Mouse (Mus musculus): ENCODE results near the gene Cish. TPM values are rescaled to one million over a fixed set of nuclear protein-coding genes. Genes with fewer than 3 reads are reported as not detected.
A peak's percentile ranks its signal among the peaks of the same experiment; 100 is the strongest.

Cish gene
- total and polyA plus RNA-seq, 2 experiments from 2014 or later, result 4.0 to 11.2 TPM

GRCm38 (mm10) chr9:107315791-107316190, 20.0 kb downstream of the Cish start:
- WGBS, result 81% methylated on average over 2 of the region's 2 CpGs
- no peak overlapping the region for H3K4me3 ChIP-seq (ENCODE audit: low read depth, low read length)
- H3K9me3 ChIP-seq (ENCODE audit: low read length), result no peaks in the 10 kb centered on the region
- H3K27ac ChIP-seq (ENCODE audit: low read depth, low read length), result no peak overlapping the region
- no peak for DNase-seq
- H3K27me3 ChIP-seq (ENCODE audit: insufficient read depth, low read length), result no peaks in the 10 kb centered on the region
- H3K4me2 ChIP-seq (ENCODE audit: low read depth), result no peak overlapping the region
- no peaks in the 10 kb centered on the region for H3K36me3 ChIP-seq (ENCODE audit: insufficient read depth)
- H3K4me1 ChIP-seq (ENCODE audit: insufficient read depth), result no peaks in the 10 kb centered on the region
- no peak for TF ChIP-seq CTCF (IDR thresholded peaks at IDR 0.05; ENCODE audit: low read depth)
- no peak overlapping the region for H3K9ac ChIP-seq
- no peak for ATAC-seq

- H3K4me3 ChIP-seq (ENCODE audit: low read depth, low read length), result no peak overlapping the region
- H3K27ac ChIP-seq (ENCODE audit: low read depth, low read length), result no peak overlapping the region
- H3K9me3 ChIP-seq (ENCODE audit: low read length), result no peaks in the 10 kb centered on the region
- H3K27me3 ChIP-seq (ENCODE audit: insufficient read depth, low read length), result no peaks in the 10 kb centered on the region
- DNase-seq (no peak), ATAC-seq (no peak)
- no peak overlapping the region for H3K4me2 ChIP-seq (ENCODE audit: low read depth)
- H3K4me1 ChIP-seq (ENCODE audit: insufficient read depth), result no peaks in the 10 kb centered on the region
- WGBS, result 89% methylated on average over 8 of the region's 8 CpGs
- no peak for TF ChIP-seq CTCF (IDR thresholded peaks at IDR 0.05; ENCODE audit: low read depth)
- no peak overlapping the region for H3K9ac ChIP-seq
- H3K36me3 ChIP-seq (ENCODE audit: insufficient read depth), result no peaks in the 10 kb centered on the region
Observed at GRCm38 (mm10) chr9:107322461-107323050, 26.7 kb downstream of the Cish start.

GRCm38 (mm10) chr9:107323558-107323957, 27.7 kb downstream of the Cish start:
- DNase-seq, result peak; percentile 15
- H3K9me3 ChIP-seq (ENCODE audit: low read length), result no peaks in the 10 kb centered on the region
- H3K4me2 ChIP-seq (ENCODE audit: low read depth), result no peak overlapping the region
- WGBS, result 55% methylated on average over 6 of the region's 6 CpGs
- H3K9ac ChIP-seq, result no peak overlapping the region
- H3K27me3 ChIP-seq (ENCODE audit: insufficient read depth, low read length), result no peaks in the 10 kb centered on the region
- TF ChIP-seq CTCF (IDR thresholded peaks at IDR 0.05; ENCODE audit: low read depth), result no peak
- no peaks in the 10 kb centered on the region for H3K36me3 ChIP-seq (ENCODE audit: insufficient read depth)
- no peak overlapping the region for H3K4me3 ChIP-seq (ENCODE audit: low read depth, low read length)
- H3K4me1 ChIP-seq (ENCODE audit: insufficient read depth), result no peaks in the 10 kb centered on the region
- no peak for ATAC-seq
- H3K27ac ChIP-seq (ENCODE audit: low read depth, low read length), result no peak overlapping the region

- ATAC-seq, result no peak
- WGBS, result 75% methylated on average over 4 of the region's 4 CpGs
- H3K36me3 ChIP-seq (ENCODE audit: insufficient read depth), result no peaks in the 10 kb centered on the region
- H3K27me3 ChIP-seq (ENCODE audit: insufficient read depth, low read length), result no peaks in the 10 kb centered on the region
- H3K9me3 ChIP-seq (ENCODE audit: low read length), result no peaks in the 10 kb centered on the region
- H3K27ac ChIP-seq (ENCODE audit: low read depth, low read length), result no peak overlapping the region
- DNase-seq, result no peak
- no peak overlapping the region for H3K9ac ChIP-seq
- H3K4me1 ChIP-seq (ENCODE audit: insufficient read depth), result no peaks in the 10 kb centered on the region
- H3K4me2 ChIP-seq (ENCODE audit: low read depth), result no peak overlapping the region
- H3K4me3 ChIP-seq (ENCODE audit: low read depth, low read length), result no peak overlapping the region
- no peak for TF ChIP-seq CTCF (IDR thresholded peaks at IDR 0.05; ENCODE audit: low read depth)
Observed at GRCm38 (mm10) chr9:107324799-107325561, 29.2 kb downstream of the Cish start.

GRCm38 (mm10) chr9:107325904-107326303, 30.1 kb downstream of the Cish start:
- H3K36me3 ChIP-seq (ENCODE audit: insufficient read depth), result no peaks in the 10 kb centered on the region
- no peak overlapping the region for H3K4me3 ChIP-seq (ENCODE audit: low read depth, low read length)
- no peak for DNase-seq
- H3K27ac ChIP-seq (ENCODE audit: low read depth, low read length), result no peak overlapping the region
- H3K9ac ChIP-seq, result no peak overlapping the region
- no peak for ATAC-seq
- H3K27me3 ChIP-seq (ENCODE audit: insufficient read depth, low read length), result no peaks in the 10 kb centered on the region
- no peaks in the 10 kb centered on the region for H3K4me1 ChIP-seq (ENCODE audit: insufficient read depth)
- no peak for TF ChIP-seq CTCF (IDR thresholded peaks at IDR 0.05; ENCODE audit: low read depth)
- no peaks in the 10 kb centered on the region for H3K9me3 ChIP-seq (ENCODE audit: low read length)
- H3K4me2 ChIP-seq (ENCODE audit: low read depth), result no peak overlapping the region
- 90% methylated on average over 7 of the region's 7 CpGs for WGBS

GRCm38 (mm10) chr9:107327879-107328620, 32.2 kb downstream of the Cish start:
- H3K27me3 ChIP-seq (ENCODE audit: insufficient read depth, low read length), result no peaks in the 10 kb centered on the region
- no peak overlapping the region for H3K4me3 ChIP-seq (ENCODE audit: low read depth, low read length)
- ATAC-seq (no peak), DNase-seq (no peak)
- WGBS, result 92% methylated on average over 16 of the region's 16 CpGs
- H3K9ac ChIP-seq, result no peak overlapping the region
- no peaks in the 10 kb centered on the region for H3K9me3 ChIP-seq (ENCODE audit: low read length)
- H3K4me1 ChIP-seq (ENCODE audit: insufficient read depth), result no peaks in the 10 kb centered on the region
- TF ChIP-seq CTCF (IDR thresholded peaks at IDR 0.05; ENCODE audit: low read depth), result no peak
- no peak overlapping the region for H3K27ac ChIP-seq (ENCODE audit: low read depth, low read length)
- H3K4me2 ChIP-seq (ENCODE audit: low read depth), result no peak overlapping the region
- no peaks in the 10 kb centered on the region for H3K36me3 ChIP-seq (ENCODE audit: insufficient read depth)

- WGBS, result 77% methylated on average over 6 of the region's 6 CpGs
- Histone ChIP-seq H3K9ac (no peak overlapping the region), H3K36me3 (ENCODE audit: insufficient read depth) (no peaks in the 10 kb centered on the region), H3K4me2 (ENCODE audit: low read depth) (no peak overlapping the region), H3K9me3 (ENCODE audit: low read length) (no peaks in the 10 kb centered on the region), H3K27me3 (ENCODE audit: insufficient read depth, low read length) (no peaks in the 10 kb centered on the region), H3K27ac (ENCODE audit: low read depth, low read length) (no peak overlapping the region), H3K4me1 (ENCODE audit: insufficient read depth) (no peaks in the 10 kb centered on the region), H3K4me3 (ENCODE audit: low read depth, low read length) (no peak overlapping the region)
- no peak for ATAC-seq
- no peak for TF ChIP-seq CTCF (IDR thresholded peaks at IDR 0.05; ENCODE audit: low read depth)
- no peak for DNase-seq
Observed at GRCm38 (mm10) chr9:107330791-107331190, 35.0 kb downstream of the Cish start.
